Mouse (Mus musculus) MEL (cell line): ENCODE results near the gene Ctxn2. TPM values are rescaled to one million over a fixed set of nuclear protein-coding genes. Genes with fewer than 3 reads are reported as not detected.

Source experiments
- DNase-seq: peaks from one replicate; pipeline ENCODE4 v3.0.0; 2011; ENCODE audit warnings: low read depth, low spot score
- H3K27ac ChIP-seq: 2 replicates; pipeline ENCODE4 v1.5.1; 2012; ENCODE audit warnings: low read depth, mild to moderate bottlenecking, control low read depth, low read length, moderate library complexity; ENCODE audit not compliant: control insufficient read depth
- H3K27me3 ChIP-seq, 2 experiments: fragments of 150-350 bp in 1 of 2; sonication (generic) in 1 of 2; 2 replicates each; pipeline ENCODE4 v1.6.1; 2012; ENCODE audit warnings: low read length in 2 of 2, mild to moderate bottlenecking in 2 of 2, improper control_type of control experiment in 1 of 2, moderate library complexity in 1 of 2; ENCODE audit not compliant: insufficient read depth in 2 of 2, control insufficient read depth in 1 of 2
- H3K36me3 ChIP-seq, 2 experiments: 2 replicates each; pipeline ENCODE4 v1.6.1; 2012 to 2014; ENCODE audit warnings: low read length in 2 of 2, improper control_type of control experiment in 1 of 2, inconsistent platforms in 1 of 2, mild to moderate bottlenecking in 1 of 2; ENCODE audit not compliant: insufficient read depth in 2 of 2, control insufficient read depth in 1 of 2
- H3K4me1 ChIP-seq, 2 experiments: fragments of 150-350 bp in 1 of 2; sonication (generic) in 1 of 2; 2 replicates each; pipeline ENCODE4 v1.6.1; 2012; ENCODE audit warnings: low read length in 2 of 2, improper control_type of control experiment in 1 of 2, mild to moderate bottlenecking in 1 of 2; ENCODE audit not compliant: insufficient read depth in 2 of 2, control insufficient read depth in 1 of 2
- H3K4me3 ChIP-seq, 2 experiments: fragments of 150-350 bp in 1 of 2; sonication (generic) in 1 of 2; 2 replicates each; pipeline ENCODE4 v1.5.1; 2012; ENCODE audit warnings: low read depth in 2 of 2, low read length in 2 of 2, mild to moderate bottlenecking in 2 of 2, moderate library complexity in 2 of 2, control low read depth in 1 of 2, improper control_type of control experiment in 1 of 2; ENCODE audit not compliant: control insufficient read depth in 1 of 2, insufficient read depth in 1 of 2
- H3K79me2 ChIP-seq: 2 replicates; pipeline ENCODE4 v1.6.1; 2012; ENCODE audit warnings: mild to moderate bottlenecking, low read length, moderate library complexity; ENCODE audit not compliant: control insufficient read depth, poor library complexity, insufficient read depth
- H3K9ac ChIP-seq: 2 replicates; pipeline ENCODE4 v1.6.1; 2012; ENCODE audit warnings: low read depth, mild to moderate bottlenecking, control low read depth, low read length, moderate library complexity; ENCODE audit not compliant: control insufficient read depth, poor library complexity, severe bottlenecking
- H3K9me3 ChIP-seq: fragments of 150-350 bp; sonication (generic); replicated peaks from 2 replicates; pipeline ENCODE4 v1.6.1; 2012; ENCODE audit warnings: mild to moderate bottlenecking, low read length, improper control_type of control experiment, moderate library complexity; ENCODE audit not compliant: insufficient read depth
- CHD2 ChIP-seq: IDR thresholded peaks from 2 replicates; pipeline ENCODE4 v1.6.1; 2011; ENCODE audit warnings: low read length, improper control_type of control experiment
- CTCF ChIP-seq, 3 experiments: IDR thresholded peaks in 2 of 3; conservative IDR thresholded peaks in 1 of 3; 2 replicates each; pipeline ENCODE4 v1.5.1; 2011 to 2012; ENCODE audit warnings: low read length in 3 of 3, low read depth in 2 of 3, mild to moderate bottlenecking in 2 of 3, improper control_type of control experiment in 1 of 3, inconsistent platforms in 1 of 3, mixed read lengths in 1 of 3, moderate library complexity in 1 of 3; ENCODE audit not compliant: control insufficient read depth in 1 of 3, insufficient read depth in 1 of 3, poor library complexity in 1 of 3, severe bottlenecking in 1 of 3
- EP300 ChIP-seq, 2 experiments: IDR thresholded peaks; 2 replicates each; pipeline ENCODE4 v1.6.1; 2011; ENCODE audit warnings: improper control_type of control experiment in 2 of 2, low read length in 2 of 2, low read depth in 1 of 2, mild to moderate bottlenecking in 1 of 2
- ETS1 ChIP-seq: IDR thresholded peaks from 2 replicates; pipeline ENCODE4 v1.6.1; 2012; ENCODE audit warnings: low read depth, mild to moderate bottlenecking, inconsistent platforms, low read length, improper control_type of control experiment, moderate library complexity
- JUND ChIP-seq: IDR thresholded peaks from 2 replicates; pipeline ENCODE4 v1.6.1; 2011; ENCODE audit warnings: low read depth, mild to moderate bottlenecking, improper control_type of control experiment, low read length
- KAT2A ChIP-seq: conservative IDR thresholded peaks from 2 replicates; pipeline ENCODE4 v1.6.1; 2012; ENCODE audit warnings: low read depth, low read length, improper control_type of control experiment, inconsistent platforms
- MXI1 ChIP-seq: IDR thresholded peaks from 2 replicates; pipeline ENCODE4 v1.6.1; 2011; ENCODE audit warnings: mild to moderate bottlenecking, low read depth, low read length, improper control_type of control experiment
- MYC ChIP-seq: IDR thresholded peaks from 2 replicates; pipeline ENCODE4 v1.6.1; 2011; ENCODE audit warnings: low read depth, mild to moderate bottlenecking, low read length, improper control_type of control experiment, moderate library complexity
- NRF1 ChIP-seq: IDR thresholded peaks from 2 replicates; pipeline ENCODE4 v1.6.1; 2014; ENCODE audit warnings: low read depth, mild to moderate bottlenecking, inconsistent platforms, low read length, improper control_type of control experiment, moderate library complexity; ENCODE audit not compliant: poor library complexity, insufficient read depth, severe bottlenecking
- POLR2AphosphoS5 ChIP-seq: IDR thresholded peaks from 2 replicates; pipeline ENCODE4 v1.6.1; 2012; ENCODE audit warnings: low read depth, borderline replicate concordance, mild to moderate bottlenecking, inconsistent platforms, low read length, moderate library complexity, mixed read lengths
- RAD21 ChIP-seq: IDR thresholded peaks from 2 replicates; pipeline ENCODE4 v1.6.1; 2011; ENCODE audit warnings: mild to moderate bottlenecking, low read depth, low read length, improper control_type of control experiment
- SIN3A ChIP-seq: IDR thresholded peaks from 2 replicates; pipeline ENCODE4 v1.6.1; 2012; ENCODE audit warnings: low read length, improper control_type of control experiment, inconsistent platforms
- SMC3 ChIP-seq: IDR thresholded peaks from 2 replicates; pipeline ENCODE4 v1.6.1; 2011; ENCODE audit warnings: low read depth, low read length, improper control_type of control experiment
- TCF12 ChIP-seq: IDR thresholded peaks from 2 replicates; pipeline ENCODE4 v1.6.1; 2014; ENCODE audit warnings: low read depth, mild to moderate bottlenecking, inconsistent platforms, low read length, improper control_type of control experiment, moderate library complexity
- USF2 ChIP-seq, 2 experiments: IDR thresholded peaks; 2 replicates each; pipeline ENCODE4 v1.6.1; 2011 to 2012; ENCODE audit warnings: improper control_type of control experiment in 2 of 2, low read length in 2 of 2, borderline replicate concordance in 1 of 2, inconsistent platforms in 1 of 2, low read depth in 1 of 2, mild to moderate bottlenecking in 1 of 2; ENCODE audit not compliant: insufficient read depth in 1 of 2
- ZC3H11A ChIP-seq: IDR thresholded peaks from 2 replicates; pipeline ENCODE4 v1.6.1; 2012; ENCODE audit warnings: low read depth, mild to moderate bottlenecking, inconsistent platforms, low read length, improper control_type of control experiment
- ZKSCAN1 ChIP-seq: IDR thresholded peaks from 2 replicates; pipeline ENCODE4 v1.6.1; 2012; ENCODE audit warnings: low read depth, mild to moderate bottlenecking, inconsistent platforms, low read length, improper control_type of control experiment, moderate library complexity
- ZMIZ1 ChIP-seq: IDR thresholded peaks from 2 replicates; pipeline ENCODE4 v1.6.1; 2012; ENCODE audit warnings: low read depth, mild to moderate bottlenecking, inconsistent platforms, low read length, improper control_type of control experiment, moderate library complexity
- polyA plus RNA-seq, 2 experiments: library from polyadenylated mRNA; stranded (reverse) in 1 of 2; unstranded in 1 of 2; fragments of >175 nt in 1 of 2; fragments of >200 nt in 1 of 2; gene quantifications; 2 replicates each; pipeline versions ENCODE4 v1.2.1 to v1.2.4; 2012; ENCODE audit warnings: low replicate concordance in 2 of 2, low read depth in 1 of 2; ENCODE audit not compliant: insufficient read length in 2 of 2, insufficient read depth in 1 of 2, missing spikeins in 1 of 2
- total RNA-seq: library from RNA; depleted of rRNA; stranded (reverse); fragments of 300-350 nt; gene quantifications from 2 replicates; pipeline ENCODE4 v1.2.3, GENCODE M21; 2012

Ctxn2 gene
- total and polyA plus RNA-seq, 3 experiments = not detected

DNA sequence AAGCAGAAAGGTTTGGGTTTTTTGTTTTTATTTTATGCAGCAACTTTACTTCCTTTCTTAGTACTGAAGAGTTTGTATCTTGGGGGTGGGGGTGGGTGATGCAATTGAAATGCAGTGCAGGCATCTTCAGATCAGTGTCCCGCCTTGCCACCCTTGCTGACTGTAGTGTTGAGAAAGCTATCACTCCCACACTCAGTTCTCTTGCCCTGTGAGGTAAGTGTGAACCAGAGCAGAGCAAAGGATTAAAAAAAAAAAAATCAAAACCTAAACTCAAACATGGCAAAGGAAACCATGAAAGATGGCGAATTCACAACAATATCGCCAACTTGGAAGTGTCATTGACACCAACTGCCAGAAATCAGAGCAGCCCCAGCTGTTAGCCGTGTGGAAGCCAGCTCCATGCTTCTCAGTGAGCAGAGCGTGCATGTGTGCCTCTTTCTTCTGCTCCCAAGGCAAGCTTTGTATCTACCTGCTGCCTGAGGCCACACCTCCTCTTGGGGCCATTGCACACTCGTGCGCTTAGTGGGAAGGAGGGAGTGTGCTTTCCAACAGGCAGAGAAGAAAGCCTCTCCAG lies 41.8 kb downstream of the Ctxn2 start (continued):
- TF ChIP-seq NRF1 = no peak
- TF ChIP-seq TCF12 = no peak

DNA sequence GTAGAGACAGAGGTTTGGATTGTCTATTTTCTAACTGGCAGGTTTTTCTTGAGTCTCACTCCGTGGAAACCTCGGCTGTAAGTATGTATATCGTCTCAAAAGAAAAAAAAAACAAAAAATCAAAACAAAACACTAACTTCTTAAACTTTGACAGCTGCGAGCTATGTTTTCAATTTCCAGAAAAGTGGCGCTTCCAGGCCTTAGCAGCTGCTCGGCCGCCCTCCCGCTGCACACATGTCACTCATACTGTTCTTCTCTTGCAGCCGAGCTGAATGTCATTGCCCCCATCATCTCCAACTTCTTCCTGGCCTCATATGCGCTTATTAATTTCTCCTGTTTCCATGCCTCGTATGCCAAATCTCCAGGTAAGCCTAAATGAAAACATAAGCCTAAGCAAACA lies 51.4 kb downstream of the Ctxn2 start:
- no peaks in the 10 kb centered on the region for H3K79me2 ChIP-seq
- H3K27me3 ChIP-seq = no peaks in the 10 kb centered on the region; a peak in 1 of 4 replicates
- H3K36me3 ChIP-seq = no peaks in the 10 kb centered on the region
- H3K4me1 ChIP-seq = no peaks in the 10 kb centered on the region
- DNase-seq = no peak
- H3K9me3 ChIP-seq = no peaks in the 10 kb centered on the region
- TF ChIP-seq RAD21 = no peak
- TF ChIP-seq JUND = no peak
- TF ChIP-seq CHD2 = no peak
- TF ChIP-seq KAT2A = no peak
- no peak overlapping the region for H3K27ac ChIP-seq
- H3K4me3 ChIP-seq = no peak overlapping the region
- H3K9ac ChIP-seq = no peak overlapping the region

DNA sequence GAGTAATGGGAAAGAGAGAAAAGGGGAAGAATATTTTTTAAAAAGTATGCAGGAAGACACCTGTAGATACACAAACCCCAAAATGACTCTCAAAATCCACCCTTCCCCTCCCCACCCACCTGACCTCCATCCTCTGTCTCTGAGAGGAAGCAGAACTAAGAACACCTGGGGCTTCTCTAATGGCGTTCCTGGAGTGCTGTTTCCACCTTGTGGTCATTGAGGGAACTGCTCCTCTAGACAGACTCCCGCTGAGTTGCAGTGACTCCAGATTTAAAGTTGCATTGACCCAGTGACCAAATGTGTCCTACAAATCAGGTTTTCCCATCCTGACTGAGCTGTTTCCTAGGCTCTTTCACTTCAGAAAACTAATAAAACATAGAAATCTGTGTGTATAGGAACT lies 52.7 kb downstream of the Ctxn2 start:
- peak; percentile 71 for DNase-seq
- Histone ChIP-seq H3K9me3 (no peaks in the 10 kb centered on the region), H3K27ac (no peak overlapping the region), H3K4me3 (no peak overlapping the region), H3K36me3 (no peaks in the 10 kb centered on the region), H3K79me2 (no peaks in the 10 kb centered on the region), H3K9ac (no peak overlapping the region), H3K27me3 (no peaks in the 10 kb centered on the region; a peak in 1 of 4 replicates), H3K4me1 (no peaks in the 10 kb centered on the region)
- TF ChIP-seq MXI1 = no peak
- TF ChIP-seq POLR2AphosphoS5 = no peak
- no peak for TF ChIP-seq MYC
- peak; percentile 88 for TF ChIP-seq ZC3H11A
- TF ChIP-seq EP300 (IDR thresholded peaks at IDR 0.05; ENCODE audit: low read depth in 1 of 2, low read length in 2 of 2) = no peak
- peak; percentile 98 for TF ChIP-seq RAD21
- TF ChIP-seq JUND = no peak
- TF ChIP-seq ZKSCAN1 = no peak
- no peak for TF ChIP-seq ETS1
- TF ChIP-seq USF2 (IDR thresholded peaks at IDR 0.05; ENCODE audit: borderline replicate concordance in 1 of 2, insufficient read depth in 1 of 2, low read depth in 1 of 2, low read length in 2 of 2) = no peak
- TF ChIP-seq CTCF (IDR thresholded peaks at IDR 0.05 in 2 of 3, conservative IDR thresholded peaks at IDR 0.05 in 1 of 3; ENCODE audit: control insufficient read depth in 1 of 3, insufficient read depth in 1 of 3, low read depth in 2 of 3, low read length in 3 of 3, poor library complexity in 1 of 3, severe bottlenecking in 1 of 3) = peak; percentile 80 to 96 (median 91)
- peak; percentile 96 for TF ChIP-seq SMC3
- no peak for TF ChIP-seq SIN3A
- TF ChIP-seq ZMIZ1 = no peak
